26 mouse cellular contexts compared by ENCODE assay signal in genomic region chr4:59652166-59652681, GRCm38 (mm10). TPM values are rescaled to one million over a fixed set of nuclear protein-coding genes. Genes with fewer than 3 reads are reported as not detected.
DNase-seq lines count a peak whose midpoint lies in the region; ATAC-seq and TF ChIP-seq lines count a peak whose summit lies in the region.
"Had no signal": no experiment of that assay in that cellular context is flagged by ENCODE, and none has a peak within 500 bp of the region (broad histone marks: within the 10 kb centered on the region; RNA-seq: fewer than 3 reads in every experiment).

No protein-coding gene starts in this region.

- no peaks in the 10 kb centered on the region for H3K36me3 ChIP-seq in lung, postnatal 0 days (ENCODE audit: insufficient read depth, low read length)
- H3K36me3 ChIP-seq in intestine, embryonic 15.5 days = no peaks in the 10 kb centered on the region
- H3K36me3 ChIP-seq: heart, embryonic 12.5 days; heart, embryonic 15.5 days; hindbrain, embryonic 10.5 days; hindbrain, embryonic 13.5 days had no signal

- no peaks in the 10 kb centered on the region for H3K9me3 ChIP-seq in lung, postnatal 0 days (ENCODE audit: low read length)
- H3K9me3 ChIP-seq in intestine, embryonic 15.5 days = no peaks in the 10 kb centered on the region
- H3K9me3 ChIP-seq: G1E; heart, embryonic 12.5 days; heart, embryonic 15.5 days; hindbrain, embryonic 10.5 days; hindbrain, embryonic 13.5 days had no signal

- WGBS in lung, postnatal 0 days = 59% methylated on average over 1 of the region's 1 CpGs
- 82% methylated on average over 1 of the region's 1 CpGs for WGBS in intestine, embryonic 15.5 days

- ATAC-seq in lung, postnatal 0 days = no peak
- ATAC-seq in intestine, embryonic 15.5 days = no peak
- ATAC-seq: activated CD4-positive, CD25-positive, alpha-beta regulatory T cell, adult 4 months; forebrain, embryonic 14.5 days; forebrain, postnatal 0 days; hindbrain, embryonic 16.5 days; intestine, embryonic 16.5 days had no signal

- H3K4me3 ChIP-seq in lung, postnatal 0 days (ENCODE audit: low read depth, low read length) = no peak overlapping the region
- H3K4me3 ChIP-seq in intestine, embryonic 15.5 days (replicated peaks) = no peak overlapping the region
- H3K4me3 ChIP-seq: heart, embryonic 12.5 days; heart, embryonic 15.5 days; hindbrain, embryonic 10.5 days; hindbrain, embryonic 13.5 days had no signal

- no peak for TF ChIP-seq CTCF in lung, postnatal 0 days (IDR thresholded peaks at IDR 0.05)

- DNase-seq in heart, adult 11 months = peak; percentile 42
- DNase-seq in heart, adult 18-20 months = no peak
- DNase-seq in lung, postnatal 0 days (ENCODE audit: low spot score) = peak; percentile 38
- DNase-seq in lung, postnatal 36 days = no peak
- peak; percentile 11 for DNase-seq in Muller cell, postnatal 12 days (ENCODE audit: inconsistent ontology term)
- peak; percentile 44 for DNase-seq in fibroblast of lung, adult 2 months (ENCODE audit: low read depth)
- no peak for DNase-seq in kidney, postnatal 25 days
- DNase-seq: adrenal gland, postnatal 14 days; cerebellum, adult 11-12 months; cerebellum, adult 8-10 months; cerebellum, postnatal 14 days; forebrain, postnatal 0 days; gastrocnemius, postnatal 36 days; heart, postnatal 10 days; heart, postnatal 36 days; kidney, adult 18-20 months had no signal

- H3K27ac ChIP-seq in lung, postnatal 0 days (ENCODE audit: low read length) = no peak overlapping the region
- H3K27ac ChIP-seq in intestine, embryonic 15.5 days = no peak overlapping the region
- H3K27ac ChIP-seq: heart, embryonic 15.5 days; hindbrain, embryonic 10.5 days; hindbrain, embryonic 13.5 days had no signal

- H3K9ac ChIP-seq in lung, postnatal 0 days (replicated peaks; ENCODE audit: low read depth) = no peak overlapping the region
- no peak overlapping the region for H3K9ac ChIP-seq in intestine, embryonic 15.5 days
- H3K9ac ChIP-seq: forebrain, postnatal 0 days; heart, embryonic 12.5 days; heart, embryonic 15.5 days; hindbrain, embryonic 13.5 days had no signal

- no peak overlapping the region for H3K4me2 ChIP-seq in lung, postnatal 0 days (replicated peaks; ENCODE audit: low read depth, low read length)
- H3K4me2 ChIP-seq in intestine, embryonic 15.5 days (replicated peaks) = no peak overlapping the region
- H3K4me2 ChIP-seq: heart, embryonic 12.5 days; heart, embryonic 15.5 days; hindbrain, embryonic 13.5 days had no signal

- H3K27me3 ChIP-seq in lung, postnatal 0 days (replicated peaks; ENCODE audit: insufficient read depth, low read length) = no peaks in the 10 kb centered on the region
- H3K27me3 ChIP-seq in intestine, embryonic 15.5 days (replicated peaks) = no peaks in the 10 kb centered on the region
- H3K27me3 ChIP-seq: heart, embryonic 12.5 days; heart, embryonic 15.5 days; hindbrain, embryonic 13.5 days had no signal

- no peak for TF ChIP-seq EP300 in lung, postnatal 0 days (IDR thresholded peaks at IDR 0.05)

- H3K4me1 ChIP-seq in lung, postnatal 0 days (ENCODE audit: insufficient read depth, low read depth, low read length) = peaks cover 6% of the 10 kb centered on the region; the same call in 1 of the 2 replicates
- no peaks in the 10 kb centered on the region for H3K4me1 ChIP-seq in intestine, embryonic 15.5 days (replicated peaks)

RNA-seq across cellular contexts. Expression of gene E130308A19Rik, which starts 26.2 kb away (rescaled TPM):
- total RNA-seq in heart, adult 18-20 months (2021) = 1 to 10 TPM; 7.1 TPM
- polyA plus RNA-seq in lung, postnatal 0 days (2015; fragmentation: Nextera tagmentation; extraction: Ambion mirVana) = 16.4 and 16.9 TPM in 2 replicates
- 14.7 and 15.1 TPM in 2 replicates for polyA plus RNA-seq in intestine, embryonic 15.5 days (2015; fragmentation: Nextera tagmentation; extraction: Ambion mirVana)

Comparison
In these comparisons a context has a peak if more than half of its experiments do, and no peak if none do; other contexts are left out.
1. DNase-seq: peak in heart, adult 11 months (single experiment), lung, postnatal 0 days (single experiment), Muller cell, postnatal 12 days (single experiment) and fibroblast of lung, adult 2 months (single experiment); none in heart, adult 18-20 months (0 of 2), lung, postnatal 36 days (single experiment) and kidney, postnatal 25 days (0 of 2).